Mouse (Mus musculus): ENCODE results near the gene Ptpra.

GRCm38 (mm10) chr2:130430484-130430883, 19.6 kb upstream of the Ptpra start:
- TF ChIP-seq POLR2A (IDR thresholded peaks at IDR 0.05; ENCODE audit: insufficient read depth, low read depth, low read length) (no peak), CTCF (IDR thresholded peaks at IDR 0.05; ENCODE audit: insufficient read depth, low read depth, low read length) (no peak)
